Mouse (Mus musculus): ENCODE results near the gene Glb1. TPM values are rescaled to one million over a fixed set of nuclear protein-coding genes. Genes with fewer than 3 reads are reported as not detected.
"Not testable (repeated sequence)": the region's sequence is repeated elsewhere in the genome, so short reads cannot be mapped to it uniquely, and the experiment has no call there.

Gene Glb1
- polyA plus RNA-seq (2015; fragmentation: Nextera tagmentation; extraction: Ambion mirVana) = 21.6 and 21.9 TPM in 2 replicates

GRCm38 (mm10) chr9:114400949-114401684 is at the start of gene Glb1, which contains the start of gene Tmppe:
Gene Glb1 (plus strand): TSS chr9:114401076.
Gene Tmppe (plus strand): TSS chr9:114401105.
- Histone ChIP-seq H3K4me2 (replicated peaks) (peak within 1 kb of the TSS; percentile 72), H3K4me3 (peak within 1 kb of the TSS; percentile 92), H3K9me3 (no peaks in the 10 kb centered on the region), H3K36me3 (peaks cover 16% of the 10 kb centered on the region), H3K27me3 (no peaks in the 10 kb centered on the region), H3K27ac (replicated peaks) (peak within 1 kb of the TSS; percentile 87), H3K4me1 (peaks cover 11% of the 10 kb centered on the region), H3K9ac (replicated peaks) (peak within 1 kb of the TSS; percentile 84)
- ATAC-seq (replicated peaks) = peak; percentile 98
- WGBS = under 1% methylated on average over 73 of the region's 73 CpGs

- Histone ChIP-seq H3K9ac (replicated peaks) (peak overlapping the region; percentile 54), H3K4me3 (peak overlapping the region; percentile 49), H3K27me3 (no peaks in the 10 kb centered on the region), H3K27ac (replicated peaks) (no peak overlapping the region), H3K36me3 (no peaks in the 10 kb centered on the region), H3K9me3 (no peaks in the 10 kb centered on the region), H3K4me1 (peaks cover 9% of the 10 kb centered on the region; the same call in 1 of the 2 replicates), H3K4me2 (replicated peaks) (peak overlapping the region; percentile 82)
- peak; percentile 88 for ATAC-seq (replicated peaks)
- under 1% methylated on average over 48 of the region's 48 CpGs for WGBS
Measured at GRCm38 (mm10) chr9:114367783-114368470, 32.9 kb upstream of the Glb1 start.

- WGBS = 12% methylated on average over 12 of the region's 12 CpGs
- no peak overlapping the region for H3K27ac ChIP-seq (replicated peaks)
Measured at GRCm38 (mm10) chr9:114368471-114368858, 32.4 kb upstream of the Glb1 start.

GRCm38 (mm10) chr9:114369389-114369788 is 31.5 kb upstream of the Glb1 start:
- not testable (repeated sequence) for H3K9ac ChIP-seq (replicated peaks); H3K4me3 ChIP-seq; H3K27me3 ChIP-seq; H3K9me3 ChIP-seq; H3K27ac ChIP-seq (replicated peaks); H3K4me1 ChIP-seq; H3K4me2 ChIP-seq (replicated peaks); ATAC-seq (replicated peaks); H3K36me3 ChIP-seq
- 53% methylated on average over 5 of the region's 5 CpGs for WGBS

More at GRCm38 (mm10) chr9:114368471-114368858, 32.4 kb upstream of the Glb1 start:
- no peaks in the 10 kb centered on the region for H3K27me3 ChIP-seq
- peak; percentile 53; the same call in 1 of the 2 replicates for ATAC-seq (replicated peaks)
- H3K4me3 ChIP-seq = peak overlapping the region; percentile 49
- no peaks in the 10 kb centered on the region for H3K36me3 ChIP-seq
- H3K9ac ChIP-seq (replicated peaks) = peak overlapping the region; percentile 54
- H3K4me2 ChIP-seq (replicated peaks) = peak overlapping the region; percentile 82
- peaks cover 9% of the 10 kb centered on the region; the same call in 1 of the 2 replicates for H3K4me1 ChIP-seq
- no peaks in the 10 kb centered on the region for H3K9me3 ChIP-seq

GRCm38 (mm10) chr9:114371717-114372116 is 29.2 kb upstream of the Glb1 start:
- WGBS = 25% methylated on average over 5 of the region's 5 CpGs
- H3K27ac ChIP-seq (replicated peaks); H3K27me3 ChIP-seq; H3K9me3 ChIP-seq; H3K36me3 ChIP-seq; H3K4me1 ChIP-seq; H3K4me2 ChIP-seq (replicated peaks); ATAC-seq (replicated peaks); H3K4me3 ChIP-seq; H3K9ac ChIP-seq (replicated peaks): not testable (repeated sequence)

- Histone ChIP-seq H3K27me3 (no peaks in the 10 kb centered on the region), H3K4me2 (replicated peaks) (no peak overlapping the region), H3K4me3 (no peak overlapping the region), H3K36me3 (no peaks in the 10 kb centered on the region), H3K4me1 (no peaks in the 10 kb centered on the region), H3K9ac (replicated peaks) (no peak overlapping the region), H3K9me3 (no peaks in the 10 kb centered on the region), H3K27ac (replicated peaks) (no peak overlapping the region)
- ATAC-seq (replicated peaks) = no peak
- 93% methylated on average over 10 of the region's 10 CpGs for WGBS
Measured at GRCm38 (mm10) chr9:114375276-114375962, 25.5 kb upstream of the Glb1 start.

GRCm38 (mm10) chr9:114377168-114377567 is 23.7 kb upstream of the Glb1 start:
- WGBS = 95% methylated on average over 10 of the region's 10 CpGs
- H3K4me1 ChIP-seq = no peaks in the 10 kb centered on the region
- H3K4me3 ChIP-seq = no peak overlapping the region
- no peaks in the 10 kb centered on the region for H3K9me3 ChIP-seq
- no peak overlapping the region for H3K4me2 ChIP-seq (replicated peaks)
- no peak for ATAC-seq (replicated peaks)
- no peak overlapping the region for H3K27ac ChIP-seq (replicated peaks)
- no peaks in the 10 kb centered on the region for H3K27me3 ChIP-seq
- no peaks in the 10 kb centered on the region for H3K36me3 ChIP-seq
- no peak overlapping the region for H3K9ac ChIP-seq (replicated peaks)

GRCm38 (mm10) chr9:114379871-114380270 is 21.0 kb upstream of the Glb1 start:
- H3K27me3 ChIP-seq = no peaks in the 10 kb centered on the region
- 86% methylated on average over 12 of the region's 12 CpGs for WGBS
- H3K36me3 ChIP-seq = no peaks in the 10 kb centered on the region
- no peak overlapping the region for H3K4me2 ChIP-seq (replicated peaks)
- no peak overlapping the region for H3K9ac ChIP-seq (replicated peaks)
- ATAC-seq (replicated peaks) = no peak
- no peaks in the 10 kb centered on the region for H3K4me1 ChIP-seq
- no peaks in the 10 kb centered on the region for H3K9me3 ChIP-seq
- no peak overlapping the region for H3K4me3 ChIP-seq
- no peak overlapping the region for H3K27ac ChIP-seq (replicated peaks)

GRCm38 (mm10) chr9:114380881-114381733 is 19.8 kb upstream of the Glb1 start:
- Histone ChIP-seq H3K27ac (replicated peaks) (no peak overlapping the region), H3K36me3 (no peaks in the 10 kb centered on the region), H3K4me1 (no peaks in the 10 kb centered on the region), H3K9me3 (no peaks in the 10 kb centered on the region), H3K9ac (replicated peaks) (no peak overlapping the region), H3K4me3 (no peak overlapping the region), H3K27me3 (no peaks in the 10 kb centered on the region), H3K4me2 (replicated peaks) (no peak overlapping the region)
- peak; percentile 83 for ATAC-seq (replicated peaks)
- WGBS = 70% methylated on average over 17 of the region's 17 CpGs

GRCm38 (mm10) chr9:114382936-114383710 is 17.8 kb upstream of the Glb1 start:
- ATAC-seq (replicated peaks) = no peak
- H3K4me1 ChIP-seq = no peaks in the 10 kb centered on the region
- no peak overlapping the region for H3K27ac ChIP-seq (replicated peaks)
- no peak overlapping the region for H3K4me3 ChIP-seq
- H3K9ac ChIP-seq (replicated peaks) = no peak overlapping the region
- no peaks in the 10 kb centered on the region for H3K27me3 ChIP-seq
- H3K4me2 ChIP-seq (replicated peaks) = no peak overlapping the region
- no peaks in the 10 kb centered on the region for H3K36me3 ChIP-seq
- H3K9me3 ChIP-seq = no peaks in the 10 kb centered on the region
- WGBS = 90% methylated on average over 17 of the region's 17 CpGs

GRCm38 (mm10) chr9:114384691-114385090 is 16.2 kb upstream of the Glb1 start:
- no peak for ATAC-seq (replicated peaks)
- 94% methylated on average over 24 of the region's 24 CpGs for WGBS

More at GRCm38 (mm10) chr9:114384691-114385090, 16.2 kb upstream of the Glb1 start:
- no peaks in the 10 kb centered on the region for H3K36me3 ChIP-seq
- no peak overlapping the region for H3K27ac ChIP-seq (replicated peaks)
- H3K4me2 ChIP-seq (replicated peaks) = no peak overlapping the region
- H3K9me3 ChIP-seq = no peaks in the 10 kb centered on the region; the same call in 1 of the 2 replicates
- H3K27me3 ChIP-seq = no peaks in the 10 kb centered on the region
- no peak overlapping the region for H3K9ac ChIP-seq (replicated peaks)
- no peak overlapping the region for H3K4me3 ChIP-seq
- no peaks in the 10 kb centered on the region for H3K4me1 ChIP-seq

Data from forebrain, embryonic 15.5 days (tissue).